Mouse (Mus musculus) intestine, embryonic 16.5 days (tissue): ENCODE data around the gene Zfp943. TPM values are rescaled to one million over a fixed set of nuclear protein-coding genes. Genes with fewer than 3 reads are reported as not detected.

ENCODE experiments used
- polyA plus RNA-seq: library from polyadenylated mRNA; unstranded; fragments of >200 nt; fragmentation: Nextera tagmentation; extraction: Ambion mirVana; gene quantifications from 2 replicates; pipeline ENCODE4 v1.2.1, GENCODE M21; 2015

The Zfp943 gene
- polyA plus RNA-seq, 1 experiment from 2014 or later, result 14.8 TPM

Other genes with a start within 250 kb of the Zfp943 start
- 3.4 and 4.0 TPM in 2 replicates for gene Zfp229, start 231.8 kb upstream of the Zfp943 start, polyA plus RNA-seq
- gene Zfp820, start 116.8 kb upstream of the Zfp943 start, polyA plus RNA-seq, result 5.0 and 5.8 TPM in 2 replicates
- 9.2 and 9.3 TPM in 2 replicates for gene Zfp995, start 52.6 kb upstream of the Zfp943 start, polyA plus RNA-seq
- 22.0 and 22.6 TPM in 2 replicates for gene Zfp942, start 88 bp upstream of the Zfp943 start, polyA plus RNA-seq
- gene Zfp947, start 203.6 kb downstream of the Zfp943 start, polyA plus RNA-seq, result 2.5 and 2.9 TPM in 2 replicates